Mouse (Mus musculus): ENCODE data around the gene Egflam.

- TF ChIP-seq CTCF (IDR thresholded peaks at IDR 0.05; ENCODE audit: borderline replicate concordance, insufficient read depth, low read length) = no peak
- TF ChIP-seq POLR2A (IDR thresholded peaks at IDR 0.05; ENCODE audit: low read depth, low read length) = no peak
Observed at GRCm38 (mm10) chr15:7222809-7223208, 175.4 kb downstream of the Egflam start.

All from embryonic fibroblast, embryonic 13.5 days (primary cell).